Mouse (Mus musculus): Measurements from ENCODE around the gene Zc2hc1b. TPM values are rescaled to one million over a fixed set of nuclear protein-coding genes. Genes with fewer than 3 reads are reported as not detected.

The Zc2hc1b gene
- total and polyA plus RNA-seq, 2 experiments from 2014 or later, result not detected

DNA sequence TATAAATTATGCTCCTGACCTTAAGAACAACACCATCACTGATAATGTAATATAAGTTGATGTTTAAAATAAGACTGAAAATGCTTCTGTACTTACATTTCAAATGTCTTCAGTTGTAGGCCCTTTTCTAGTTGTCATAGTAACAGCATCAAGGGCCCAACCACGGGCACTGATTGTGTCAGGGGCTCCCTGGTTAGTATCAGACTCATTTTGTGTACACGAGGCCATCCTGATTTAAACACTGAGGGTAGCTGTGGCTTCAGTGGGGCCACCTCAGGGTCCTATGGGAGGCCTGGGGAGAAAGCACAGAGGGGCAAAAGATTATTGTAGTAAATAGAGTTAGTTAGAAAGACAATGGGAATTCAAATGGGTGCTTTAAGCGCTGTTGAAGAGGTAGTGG, 52.0 kb downstream of the Zc2hc1b start:
- 58% methylated on average over 3 of the region's 3 CpGs for WGBS
- peaks cover 45% of the 10 kb centered on the region for H3K36me3 ChIP-seq (replicated peaks; ENCODE audit: control insufficient read depth, insufficient read depth, low read length)

GRCm38 (mm10) chr10:13119300-13119699, 58.5 kb downstream of the Zc2hc1b start:
- no peak for ATAC-seq (ENCODE audit: insufficient read depth, low read depth)
- H3K36me3 ChIP-seq (replicated peaks; ENCODE audit: control insufficient read depth, insufficient read depth, low read length), result peaks cover 10% of the 10 kb centered on the region; the same call in 1 of the 2 replicates
- no peak overlapping the region for H3K4me3 ChIP-seq (ENCODE audit: low read depth, low read length)
- no peak for TF ChIP-seq EP300 (IDR thresholded peaks at IDR 0.05; ENCODE audit: low read depth)
- no peak for TF ChIP-seq CTCF (IDR thresholded peaks at IDR 0.05; ENCODE audit: low read depth)
- H3K9ac ChIP-seq (replicated peaks; ENCODE audit: low read depth, low read length), result no peak overlapping the region
- WGBS, result 51% methylated on average over 2 of the region's 2 CpGs
- H3K27ac ChIP-seq (ENCODE audit: low read depth), result peak overlapping the region; percentile 77; the same call in 1 of the 2 replicates
- H3K27me3 ChIP-seq (ENCODE audit: control insufficient read depth, insufficient read depth, low read length), result no peaks in the 10 kb centered on the region
- DNase-seq (ENCODE audit: low spot score), result no peak
- H3K4me2 ChIP-seq (ENCODE audit: low read depth, low read length), result no peak overlapping the region
- peaks cover 18% of the 10 kb centered on the region for H3K4me1 ChIP-seq (ENCODE audit: control insufficient read depth, insufficient read depth)
- no peaks in the 10 kb centered on the region for H3K9me3 ChIP-seq (replicated peaks; ENCODE audit: control insufficient read depth, low read length)

More for the DNA sequence above, 52.0 kb downstream of the Zc2hc1b start:
- Histone ChIP-seq H3K27me3 (ENCODE audit: control insufficient read depth, insufficient read depth, low read length) (no peaks in the 10 kb centered on the region), H3K4me3 (ENCODE audit: low read depth, low read length) (no peak overlapping the region), H3K9me3 (replicated peaks; ENCODE audit: control insufficient read depth, low read length) (no peaks in the 10 kb centered on the region), H3K9ac (replicated peaks; ENCODE audit: low read depth, low read length) (no peak overlapping the region), H3K4me1 (ENCODE audit: control insufficient read depth, insufficient read depth) (no peaks in the 10 kb centered on the region), H3K4me2 (ENCODE audit: low read depth, low read length) (no peak overlapping the region), H3K27ac (ENCODE audit: low read depth) (no peak overlapping the region)
- DNase-seq (ENCODE audit: low spot score) (no peak), ATAC-seq (ENCODE audit: insufficient read depth, low read depth) (no peak)
- TF ChIP-seq EP300 (IDR thresholded peaks at IDR 0.05; ENCODE audit: low read depth) (no peak), CTCF (IDR thresholded peaks at IDR 0.05; ENCODE audit: low read depth) (no peak)

GRCm38 (mm10) chr10:13118770-13119102, 59.1 kb downstream of the Zc2hc1b start:
- Histone ChIP-seq H3K27me3 (ENCODE audit: control insufficient read depth, insufficient read depth, low read length) (no peaks in the 10 kb centered on the region), H3K4me2 (ENCODE audit: low read depth, low read length) (no peak overlapping the region), H3K4me1 (ENCODE audit: control insufficient read depth, insufficient read depth) (peaks cover 18% of the 10 kb centered on the region), H3K9ac (replicated peaks; ENCODE audit: low read depth, low read length) (no peak overlapping the region), H3K4me3 (ENCODE audit: low read depth, low read length) (no peak overlapping the region), H3K36me3 (replicated peaks; ENCODE audit: control insufficient read depth, insufficient read depth, low read length) (peaks cover 10% of the 10 kb centered on the region), H3K27ac (ENCODE audit: low read depth) (peak overlapping the region; percentile 77; the same call in 1 of the 2 replicates), H3K9me3 (replicated peaks; ENCODE audit: control insufficient read depth, low read length) (no peaks in the 10 kb centered on the region)
- 56% methylated on average over 5 of the region's 5 CpGs for WGBS
- ATAC-seq (ENCODE audit: insufficient read depth, low read depth), result no peak
- DNase-seq (ENCODE audit: low spot score), result no peak
- no peak for TF ChIP-seq CTCF (IDR thresholded peaks at IDR 0.05; ENCODE audit: low read depth)
- TF ChIP-seq EP300 (IDR thresholded peaks at IDR 0.05; ENCODE audit: low read depth), result no peak

- Histone ChIP-seq H3K9me3 (replicated peaks; ENCODE audit: control insufficient read depth, low read length) (no peaks in the 10 kb centered on the region), H3K4me1 (ENCODE audit: control insufficient read depth, insufficient read depth) (peaks cover 18% of the 10 kb centered on the region), H3K4me3 (ENCODE audit: low read depth, low read length) (no peak overlapping the region), H3K27me3 (ENCODE audit: control insufficient read depth, insufficient read depth, low read length) (no peaks in the 10 kb centered on the region), H3K9ac (replicated peaks; ENCODE audit: low read depth, low read length) (no peak overlapping the region), H3K4me2 (ENCODE audit: low read depth, low read length) (no peak overlapping the region), H3K36me3 (replicated peaks; ENCODE audit: control insufficient read depth, insufficient read depth, low read length) (peaks cover 12% of the 10 kb centered on the region), H3K27ac (ENCODE audit: low read depth) (peak overlapping the region; percentile 77)
- DNase-seq (ENCODE audit: low spot score) (no peak), ATAC-seq (ENCODE audit: insufficient read depth, low read depth) (no peak)
- WGBS, result 55% methylated on average over 7 of the region's 7 CpGs
- TF ChIP-seq EP300 (IDR thresholded peaks at IDR 0.05; ENCODE audit: low read depth) (no peak), CTCF (IDR thresholded peaks at IDR 0.05; ENCODE audit: low read depth) (no peak)
Measured at GRCm38 (mm10) chr10:13118024-13118769, 59.6 kb downstream of the Zc2hc1b start.

DNA sequence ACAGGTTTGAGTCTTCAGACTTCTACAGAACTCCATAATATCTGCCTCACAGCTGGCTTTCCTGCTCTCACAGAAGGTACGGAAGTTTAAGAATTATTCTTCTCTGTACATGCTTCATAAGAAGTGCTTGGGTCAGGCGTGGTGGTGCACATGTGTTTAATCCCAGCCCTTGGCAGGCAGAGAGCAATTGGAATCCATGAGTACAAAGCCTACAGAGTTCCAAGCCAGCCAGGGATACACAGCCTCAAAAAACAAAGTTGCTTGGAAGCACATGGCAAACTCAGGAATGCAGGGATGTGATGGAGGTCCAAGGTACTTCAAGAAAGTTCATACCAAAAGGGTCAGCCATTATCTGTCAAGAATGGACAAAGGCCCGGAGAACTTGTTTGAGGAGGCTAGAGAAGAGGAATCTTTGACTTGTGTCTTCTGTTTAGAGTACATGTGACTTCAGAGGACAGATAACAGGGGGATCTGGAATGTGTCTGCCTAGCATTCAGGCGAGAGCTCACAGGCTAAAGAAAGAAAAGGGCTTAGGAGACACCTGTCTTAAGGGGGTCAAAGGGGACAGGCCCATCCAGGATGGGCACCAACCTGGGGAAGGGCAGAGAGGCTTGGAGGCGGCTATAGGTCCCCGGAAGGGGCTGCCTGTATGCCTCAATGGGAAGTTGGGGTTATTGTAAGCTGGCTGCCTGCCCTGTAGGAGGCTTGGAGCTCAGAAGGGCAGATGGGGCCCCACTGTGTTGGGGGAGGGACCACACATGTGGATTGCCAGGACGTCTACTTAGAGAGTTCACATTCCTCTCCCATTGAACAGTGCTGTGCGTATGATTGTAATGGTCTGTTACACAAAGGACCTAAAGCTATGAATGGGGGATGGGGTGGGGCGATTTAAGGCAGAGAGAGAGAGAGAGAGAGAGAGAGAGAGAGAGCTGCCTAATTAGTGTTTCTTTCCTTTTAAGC, 60.8 kb downstream of the Zc2hc1b start:
- Histone ChIP-seq H3K4me1 (ENCODE audit: control insufficient read depth, insufficient read depth) (peaks cover 27% of the 10 kb centered on the region), H3K27me3 (ENCODE audit: control insufficient read depth, insufficient read depth, low read length) (no peaks in the 10 kb centered on the region), H3K9ac (replicated peaks; ENCODE audit: low read depth, low read length) (no peak overlapping the region), H3K9me3 (replicated peaks; ENCODE audit: control insufficient read depth, low read length) (no peaks in the 10 kb centered on the region), H3K36me3 (replicated peaks; ENCODE audit: control insufficient read depth, insufficient read depth, low read length) (peaks cover 12% of the 10 kb centered on the region), H3K4me3 (ENCODE audit: low read depth, low read length) (no peak overlapping the region), H3K27ac (ENCODE audit: low read depth) (peak overlapping the region; percentile 77), H3K4me2 (ENCODE audit: low read depth, low read length) (no peak overlapping the region)
- TF ChIP-seq EP300 (IDR thresholded peaks at IDR 0.05; ENCODE audit: low read depth) (0 out of 2 replicates have a peak, but pooled peaks have one; percentile 30), CTCF (IDR thresholded peaks at IDR 0.05; ENCODE audit: low read depth) (no peak)
- ATAC-seq (ENCODE audit: insufficient read depth, low read depth) (peak; percentile 86), DNase-seq (ENCODE audit: low spot score) (peak; percentile 72)
- WGBS, result 23% methylated on average over 9 of the region's 9 CpGs
